Comparison of ENCODE assay signal across 12 mouse cellular contexts in the genomic region with DNA sequence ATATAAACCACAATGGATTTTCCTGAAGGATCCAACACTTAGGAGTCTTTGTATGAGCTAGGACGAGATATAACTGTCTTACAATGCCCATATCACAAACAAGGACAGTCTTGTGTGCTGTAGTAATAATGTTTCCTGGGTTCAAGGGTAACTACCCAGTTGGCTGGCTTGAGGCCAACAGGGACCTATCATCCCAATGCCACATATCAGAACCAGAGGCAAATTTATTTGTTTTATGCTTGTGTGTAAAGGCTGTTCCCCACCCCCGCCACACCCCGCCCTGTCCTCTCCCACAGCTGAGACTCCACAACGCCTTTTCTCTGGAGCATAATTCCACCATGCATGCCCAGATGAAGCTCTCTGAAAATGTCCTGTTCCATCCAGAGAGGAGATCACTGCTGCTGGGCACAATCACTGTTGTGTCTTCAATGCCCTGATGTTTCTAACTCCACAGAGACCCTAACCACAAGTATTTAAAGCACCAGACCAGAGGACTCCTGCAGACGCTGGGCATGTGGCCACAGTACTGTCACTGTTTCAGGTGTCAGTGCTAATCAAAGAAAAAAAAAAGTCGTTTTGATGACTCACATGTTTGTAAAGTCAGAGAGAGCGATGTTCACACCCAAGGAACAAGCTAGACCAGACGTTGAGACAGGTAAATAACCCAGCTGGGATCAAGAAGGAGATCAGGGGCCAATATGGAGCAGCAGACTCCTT. TPM values are rescaled to one million over a fixed set of nuclear protein-coding genes. Genes with fewer than 3 reads are reported as not detected.
DNase-seq lines count a peak whose midpoint lies in the region; ATAC-seq and TF ChIP-seq lines count a peak whose summit lies in the region.
"Had no signal": no experiment of that assay in that cellular context is flagged by ENCODE, and none has a peak within 500 bp of the region (broad histone marks: within the 10 kb centered on the region; RNA-seq: fewer than 3 reads in every experiment).

No protein-coding gene starts in this region.

- no peaks in the 10 kb centered on the region; the same call in 1 of the 2 replicates for H3K36me3 ChIP-seq in liver, embryonic 15.5 days (replicated peaks)
- no peaks in the 10 kb centered on the region for H3K36me3 ChIP-seq in intestine, embryonic 16.5 days (ENCODE audit: control insufficient read depth, insufficient read depth, low read length)
- H3K36me3 ChIP-seq in stomach, postnatal 0 days (ENCODE audit: control insufficient read depth, insufficient read depth, low read length), result no peaks in the 10 kb centered on the region

- peak overlapping the region; percentile 99; the same call in 1 of the 2 replicates for H3K4me2 ChIP-seq in liver, embryonic 15.5 days
- peak overlapping the region; percentile 86; the same call in 1 of the 2 replicates for H3K4me2 ChIP-seq in intestine, embryonic 16.5 days (ENCODE audit: low read depth, low read length)
- peak overlapping the region; percentile 96; the same call in 1 of the 2 replicates for H3K4me2 ChIP-seq in stomach, postnatal 0 days (replicated peaks; ENCODE audit: low read depth)

- ATAC-seq in liver, embryonic 15.5 days (ENCODE audit: insufficient read depth), result no peak
- no peak for ATAC-seq in intestine, embryonic 16.5 days
- ATAC-seq in stomach, postnatal 0 days (ENCODE audit: low FRiP score, low TSS enrichment), result no peak

- no peak overlapping the region for H3K9ac ChIP-seq in liver, embryonic 15.5 days
- peak overlapping the region; percentile 88; the same call in 1 of the 2 replicates for H3K9ac ChIP-seq in intestine, embryonic 16.5 days (ENCODE audit: low read depth, low read length)
- H3K9ac ChIP-seq in stomach, postnatal 0 days (ENCODE audit: low read length), result no peak overlapping the region

- 65% methylated on average over 8 of the region's 8 CpGs for WGBS in liver, embryonic 15.5 days (ENCODE audit: insufficient replicate concordance)
- 61% methylated on average over 8 of the region's 8 CpGs for WGBS in intestine, embryonic 16.5 days
- WGBS in stomach, postnatal 0 days, result 44% methylated on average over 8 of the region's 8 CpGs

- no peak overlapping the region for H3K4me3 ChIP-seq in liver, embryonic 15.5 days (replicated peaks)
- no peak overlapping the region for H3K4me3 ChIP-seq in intestine, embryonic 16.5 days (ENCODE audit: low read length)
- no peak overlapping the region for H3K4me3 ChIP-seq in stomach, postnatal 0 days (ENCODE audit: low read depth, low read length)

- TF ChIP-seq EP300 in stomach, postnatal 0 days (optimal IDR thresholded peaks at IDR 0.05), result no peak

- TF ChIP-seq CTCF in stomach, postnatal 0 days (IDR thresholded peaks at IDR 0.05; ENCODE audit: low read depth), result no peak

- no peak for DNase-seq in liver
- peak; percentile 77 to 83 for DNase-seq in adrenal gland, postnatal 36 days
- DNase-seq in stomach, postnatal 0 days (ENCODE audit: low spot score), result peak; percentile 71
- DNase-seq in heart, postnatal 25 days (ENCODE audit: low spot score), result no peak
- no peak for DNase-seq in cerebellum, adult 11 months
- DNase-seq: cerebellum, postnatal 10 days; heart, adult 11 months; heart, postnatal 36 days; lung, postnatal 14 days had no signal

- no peaks in the 10 kb centered on the region for H3K9me3 ChIP-seq in liver, embryonic 15.5 days (replicated peaks)
- no peaks in the 10 kb centered on the region for H3K9me3 ChIP-seq in intestine, embryonic 16.5 days (ENCODE audit: control insufficient read depth, low read length)
- no peaks in the 10 kb centered on the region for H3K9me3 ChIP-seq in stomach, postnatal 0 days (ENCODE audit: control insufficient read depth, low read length)

- H3K4me1 ChIP-seq in liver, embryonic 15.5 days (replicated peaks), result peaks cover 72% of the 10 kb centered on the region
- H3K4me1 ChIP-seq in intestine, embryonic 16.5 days (ENCODE audit: control insufficient read depth, insufficient read depth, low read length), result peaks cover 28% of the 10 kb centered on the region
- no peaks in the 10 kb centered on the region; the same call in none of the 2 replicates for H3K4me1 ChIP-seq in stomach, postnatal 0 days (replicated peaks; ENCODE audit: control insufficient read depth, insufficient read depth)

- H3K27ac ChIP-seq in liver, embryonic 15.5 days (replicated peaks), result no peak overlapping the region
- H3K27ac ChIP-seq in intestine, embryonic 16.5 days (ENCODE audit: low read length), result peak overlapping the region; percentile 66
- H3K27ac ChIP-seq in stomach, postnatal 0 days (replicated peaks), result peak overlapping the region; percentile 77

- H3K27me3 ChIP-seq in liver, embryonic 15.5 days, result no peaks in the 10 kb centered on the region
- no peaks in the 10 kb centered on the region for H3K27me3 ChIP-seq in intestine, embryonic 16.5 days (replicated peaks; ENCODE audit: control insufficient read depth, insufficient read depth, low read length)
- H3K27me3 ChIP-seq in stomach, postnatal 0 days (ENCODE audit: control insufficient read depth, insufficient read depth, low read length), result no peaks in the 10 kb centered on the region

- intact Hi-C loops in heart, postnatal 25 days (cut with DNase I), result no loop called here

RNA-seq across cellular contexts. Expression of a gene that starts 2.4 kb away (rescaled TPM):
- polyA plus RNA-seq in liver, embryonic 15.5 days (2015; fragmentation: Nextera tagmentation; extraction: Ambion mirVana), result 6.6 and 8.4 TPM in 2 replicates
- total RNA-seq in adrenal gland, postnatal 36 days (2021), result 10 to 100 TPM; 20.6 to 46.0 TPM
- polyA plus RNA-seq in intestine, embryonic 16.5 days (2015; fragmentation: Nextera tagmentation; extraction: Ambion mirVana), result 23.2 and 24.3 TPM in 2 replicates
- 20.2 TPM in 2 replicates for polyA plus RNA-seq in stomach, postnatal 0 days (2015; fragmentation: Nextera tagmentation; extraction: Ambion mirVana)
- 10 to 100 TPM; 17.0 to 17.4 TPM for total RNA-seq in heart, postnatal 25 days (2021)

RNA-seq across cellular contexts. Expression of a gene that starts 27.6 kb away (rescaled TPM):
- polyA plus RNA-seq in liver, embryonic 15.5 days (2015; fragmentation: Nextera tagmentation; extraction: Ambion mirVana), result 156 and 174 TPM in 2 replicates
- total RNA-seq in adrenal gland, postnatal 36 days (2021), result 100 to 1,000 TPM in 1 of 2 experiments, 10 to 100 TPM in 1; 96.8 to 117 TPM
- polyA plus RNA-seq in intestine, embryonic 16.5 days (2015; fragmentation: Nextera tagmentation; extraction: Ambion mirVana), result 57.8 and 59.7 TPM in 2 replicates
- 25.4 and 29.9 TPM in 2 replicates for polyA plus RNA-seq in stomach, postnatal 0 days (2015; fragmentation: Nextera tagmentation; extraction: Ambion mirVana)
- total RNA-seq in heart, postnatal 25 days (2021), result 10 to 100 TPM; 49.0 to 55.6 TPM

RNA-seq across cellular contexts. Expression of a gene that starts 27.7 kb away (rescaled TPM):
- 6.1 and 6.7 TPM in 2 replicates for polyA plus RNA-seq in liver, embryonic 15.5 days (2015; fragmentation: Nextera tagmentation; extraction: Ambion mirVana)
- not detected for total RNA-seq in adrenal gland, postnatal 36 days (2021)
- 0.73 TPM in 1 of 2 replicates, not detected in the other for polyA plus RNA-seq in intestine, embryonic 16.5 days (2015; fragmentation: Nextera tagmentation; extraction: Ambion mirVana)
- polyA plus RNA-seq in stomach, postnatal 0 days (2015; fragmentation: Nextera tagmentation; extraction: Ambion mirVana), result not detected in 2 replicates
- total RNA-seq in heart, postnatal 25 days (2021), result not detected
- total RNA-seq: layer of hippocampus, postnatal 14 days had no signal

RNA-seq across cellular contexts. Expression of a gene that starts 35.3 kb away (rescaled TPM):
- polyA plus RNA-seq in liver, embryonic 15.5 days (2015; fragmentation: Nextera tagmentation; extraction: Ambion mirVana), result 0.23 and 0.37 TPM in 2 replicates
- total RNA-seq in adrenal gland, postnatal 36 days (2021), result not detected
- 0.21 and 0.22 TPM in 2 replicates for polyA plus RNA-seq in intestine, embryonic 16.5 days (2015; fragmentation: Nextera tagmentation; extraction: Ambion mirVana)
- 0.06 TPM in 1 of 2 replicates, not detected in the other for polyA plus RNA-seq in stomach, postnatal 0 days (2015; fragmentation: Nextera tagmentation; extraction: Ambion mirVana)
- under 1 TPM; 0.17 to 0.18 TPM for total RNA-seq in heart, postnatal 25 days (2021)

RNA-seq across cellular contexts. Expression of a gene that starts 36.4 kb away (rescaled TPM):
- polyA plus RNA-seq in liver, embryonic 15.5 days (2015; fragmentation: Nextera tagmentation; extraction: Ambion mirVana), result 0.35 and 0.59 TPM in 2 replicates
- total RNA-seq in adrenal gland, postnatal 36 days (2021), result 1 to 10 TPM in 1 of 2 experiments, under 1 TPM in 1; 0.99 to 1.2 TPM
- polyA plus RNA-seq in intestine, embryonic 16.5 days (2015; fragmentation: Nextera tagmentation; extraction: Ambion mirVana), result 0.16 and 0.55 TPM in 2 replicates
- polyA plus RNA-seq in stomach, postnatal 0 days (2015; fragmentation: Nextera tagmentation; extraction: Ambion mirVana), result 0.35 and 0.38 TPM in 2 replicates
- total RNA-seq in heart, postnatal 25 days (2021), result under 1 TPM; 0.45 to 0.75 TPM

Comparison
In these comparisons a context has a peak if more than half of its experiments do, and no peak if none do; other contexts are left out.
1. DNase-seq: peak in adrenal gland, postnatal 36 days (2 of 2) and stomach, postnatal 0 days (single experiment); none in liver (single experiment), heart, postnatal 25 days (single experiment) and cerebellum, adult 11 months (single experiment).
2. Peak in every context shown above with its lines, with median percentiles within 50 percentile points of each other: H3K4me2 ChIP-seq.